Mouse (Mus musculus) heart, adult 9 months (tissue): ENCODE results near the gene H2afy.
"Not testable (repeated sequence)": the region's sequence is repeated elsewhere in the genome, so short reads cannot be mapped to it uniquely, and the experiment has no call there.

ENCODE experiments used
- DNase-seq, 2 experiments: peaks; one replicate each; pipeline ENCODE4 v3.0.0; 2022; ENCODE audit warnings: low spot score in 2 of 2

The H2afy gene

GRCm38 (mm10) chr13:56071586-56072267 lies 64.4 kb downstream of the H2afy start:
- no peak for DNase-seq

- no peak for DNase-seq
These were observed 66.5 kb downstream of the H2afy start for GRCm38 (mm10) chr13:56069643-56070042.

GRCm38 (mm10) chr13:56068517-56068916 lies 67.6 kb downstream of the H2afy start:
- DNase-seq: no peak

DNA sequence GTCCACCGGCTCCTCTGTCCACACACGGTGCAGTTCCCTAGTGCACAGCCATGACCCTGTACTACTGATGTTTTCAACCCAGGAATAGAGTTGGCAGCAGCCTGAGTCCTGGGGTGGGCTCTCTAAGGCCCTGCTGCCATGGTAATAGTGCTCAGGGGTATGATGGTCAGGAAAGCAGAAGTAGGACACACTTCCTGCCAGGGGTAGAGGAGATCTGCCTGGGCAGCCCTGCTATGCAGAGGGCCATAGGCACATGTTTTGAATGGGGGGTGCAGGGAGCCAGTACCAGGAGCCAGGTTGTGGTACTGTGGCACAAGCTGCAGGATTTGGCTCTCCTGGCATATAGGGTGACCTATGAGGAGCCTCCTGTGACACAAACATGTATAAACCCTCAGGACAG lies 69.3 kb downstream of the H2afy start:
- DNase-seq: no peak

GRCm38 (mm10) chr13:56066152-56066551 lies 70.0 kb downstream of the H2afy start:
- no peak for DNase-seq

- DNase-seq: no peak
These were observed 78.4 kb downstream of the H2afy start for GRCm38 (mm10) chr13:56057761-56058160.

DNA sequence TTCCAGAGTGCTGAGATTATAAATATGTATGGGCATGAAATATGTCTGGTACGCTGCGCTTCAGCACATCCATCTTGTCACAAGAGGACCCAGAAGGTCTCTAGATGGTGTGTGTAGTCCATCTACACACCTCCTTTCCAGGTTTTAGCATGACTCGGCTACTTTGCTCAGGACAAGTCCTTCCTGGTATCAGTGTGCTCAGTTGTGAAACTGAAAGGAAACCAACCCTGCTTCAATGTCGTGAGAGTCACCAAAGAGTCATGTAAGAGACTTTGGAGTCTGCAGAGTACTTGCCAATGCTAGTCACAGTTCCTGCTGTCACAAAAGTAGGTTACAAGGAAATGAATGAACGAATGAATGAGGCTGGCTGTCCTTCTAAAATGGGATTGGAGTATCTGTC lies 80.4 kb downstream of the H2afy start:
- DNase-seq: no peak

- DNase-seq: no peak
These were observed 82.1 kb downstream of the H2afy start for GRCm38 (mm10) chr13:56054089-56054488.

DNA sequence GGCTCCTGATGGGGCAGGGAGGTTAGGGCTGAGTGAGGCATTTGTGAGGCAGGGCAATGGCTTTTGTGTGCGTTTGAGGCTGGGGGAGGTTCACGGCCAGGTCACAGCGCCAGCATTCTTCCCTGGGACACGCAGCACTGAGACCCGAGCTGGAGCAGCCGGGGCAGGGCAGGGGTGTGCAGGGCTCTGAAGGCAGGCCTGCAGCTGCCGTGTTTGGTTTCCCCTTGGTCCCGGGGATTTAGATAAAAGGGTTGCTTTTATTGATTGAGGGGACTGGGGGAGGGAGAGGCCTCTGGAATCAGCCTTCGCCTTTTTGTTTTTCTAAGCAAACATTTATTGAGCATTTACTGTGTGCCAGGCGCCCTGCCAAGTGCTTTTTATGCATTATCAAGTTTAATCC lies 83.4 kb downstream of the H2afy start:
- DNase-seq: no peak

DNA sequence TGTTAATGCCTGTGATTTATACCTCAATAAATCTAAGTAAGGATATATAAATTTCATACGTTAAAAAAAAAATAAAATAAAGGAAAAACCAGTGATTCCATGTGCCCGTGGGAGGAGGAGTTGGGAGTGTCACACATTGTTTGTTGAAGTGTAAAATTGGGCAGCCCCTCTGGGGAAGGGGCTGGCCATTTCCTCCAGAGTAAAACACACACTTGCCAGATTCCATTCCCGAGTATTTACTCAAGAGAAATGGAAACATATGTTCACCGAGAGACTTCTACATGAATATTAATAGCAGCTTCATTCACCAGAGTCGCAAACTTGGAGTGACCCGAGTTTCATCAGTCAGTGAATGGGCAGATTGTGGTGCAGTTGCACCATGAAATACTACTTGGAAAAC lies 85.9 kb downstream of the H2afy start:
- DNase-seq: no peak

DNA sequence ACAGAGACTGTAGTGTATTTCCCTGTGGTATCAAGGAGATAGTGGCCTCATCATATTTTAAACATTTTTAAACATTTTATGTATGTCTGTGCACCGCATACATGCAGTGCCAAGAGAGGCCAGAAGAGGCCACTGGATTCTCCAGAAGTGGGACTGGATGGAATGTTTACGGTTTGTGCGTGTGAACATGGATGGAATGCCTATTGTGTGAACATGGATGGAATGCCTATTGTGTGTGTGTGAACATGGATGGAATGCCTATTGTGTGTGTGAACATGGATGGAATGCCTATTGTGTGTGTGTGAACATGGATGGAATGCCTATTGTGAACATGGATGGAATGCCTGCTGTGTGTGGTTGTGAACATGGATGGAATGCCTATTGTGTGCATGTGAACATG lies 93.9 kb downstream of the H2afy start:
- no peak for DNase-seq

- DNase-seq: no peak
These were observed 95.5 kb downstream of the H2afy start for GRCm38 (mm10) chr13:56040621-56041020.

DNA sequence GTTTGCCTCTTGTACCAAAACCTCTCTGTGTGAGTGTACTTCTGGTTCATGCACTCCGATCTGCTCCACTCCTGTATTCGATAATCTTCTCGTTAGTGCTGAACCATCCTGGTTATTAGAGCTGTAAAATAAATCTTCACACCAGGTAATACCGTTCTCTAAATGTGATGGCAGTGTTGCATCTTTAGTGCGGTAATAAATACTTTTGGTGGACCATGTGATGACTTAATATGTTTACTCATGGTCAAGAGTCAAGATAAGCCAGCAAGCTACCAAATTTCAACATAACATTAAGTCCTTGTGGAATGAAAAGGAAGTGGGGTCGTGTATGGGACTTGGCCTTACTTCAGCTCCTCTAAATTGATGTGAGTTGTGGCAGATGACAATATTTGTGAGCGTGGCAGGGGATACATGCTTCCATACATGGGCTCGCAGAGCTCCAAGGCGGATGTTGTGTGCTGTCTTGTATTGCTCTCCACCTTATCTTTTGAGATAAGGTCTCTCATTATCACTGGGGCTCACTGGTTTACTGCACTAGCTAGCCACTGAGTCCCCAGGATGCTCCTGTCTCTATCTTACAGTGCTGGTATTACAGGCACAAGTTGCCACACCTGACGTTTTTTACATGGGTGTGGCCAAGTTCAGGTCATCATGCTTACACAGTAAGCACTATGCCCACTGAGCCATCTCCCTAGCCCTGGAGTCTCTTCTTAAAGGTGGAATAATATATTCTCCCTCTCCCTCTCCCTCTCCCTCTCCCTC lies 96.4 kb downstream of the H2afy start:
- DNase-seq: no peak

DNA sequence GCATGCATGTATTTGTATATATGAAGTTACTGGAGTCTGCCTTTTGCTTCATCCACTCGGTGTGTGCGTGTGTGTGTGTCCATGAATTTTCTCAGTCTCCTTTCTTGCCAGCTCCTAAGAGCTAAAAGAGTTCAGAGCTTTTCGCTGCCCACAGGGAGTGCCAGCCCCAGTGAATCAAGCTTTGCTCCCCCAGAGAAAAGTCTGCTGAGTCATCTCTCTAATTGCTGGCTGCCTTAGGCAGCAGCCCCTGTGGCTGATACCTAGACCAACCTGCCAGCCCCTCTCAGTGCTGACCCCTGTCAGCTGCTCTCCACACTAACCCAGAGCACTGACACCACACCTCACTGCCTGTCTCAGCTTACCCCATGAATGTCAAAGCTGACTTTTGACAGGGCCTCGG lies 107.2 kb downstream of the H2afy start:
- no peak for DNase-seq

DNA sequence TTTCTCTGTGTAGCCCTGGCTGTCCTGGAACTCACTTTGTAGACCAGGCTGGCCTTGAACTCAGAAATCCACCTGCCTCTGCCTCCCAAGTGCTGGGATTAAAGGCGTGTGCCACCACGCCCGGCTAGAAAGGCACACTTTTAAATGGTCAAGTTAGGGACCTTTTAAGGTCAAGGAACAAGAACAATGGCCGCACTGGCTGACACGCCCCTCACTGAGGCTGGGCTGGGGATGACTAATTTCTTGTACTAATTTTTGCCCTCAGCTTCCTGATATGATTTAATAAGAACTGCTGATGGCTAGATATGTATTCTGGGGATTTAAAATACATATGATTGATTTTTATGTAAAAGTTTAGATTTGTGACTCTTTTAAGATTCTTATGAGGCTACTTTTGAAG lies 108.2 kb downstream of the H2afy start:
- not testable (repeated sequence) for DNase-seq

- DNase-seq: no peak
These were observed 109.5 kb downstream of the H2afy start for GRCm38 (mm10) chr13:56026623-56027022.

- no peak for DNase-seq
These were observed 110.1 kb downstream of the H2afy start for GRCm38 (mm10) chr13:56026026-56026425.

DNA sequence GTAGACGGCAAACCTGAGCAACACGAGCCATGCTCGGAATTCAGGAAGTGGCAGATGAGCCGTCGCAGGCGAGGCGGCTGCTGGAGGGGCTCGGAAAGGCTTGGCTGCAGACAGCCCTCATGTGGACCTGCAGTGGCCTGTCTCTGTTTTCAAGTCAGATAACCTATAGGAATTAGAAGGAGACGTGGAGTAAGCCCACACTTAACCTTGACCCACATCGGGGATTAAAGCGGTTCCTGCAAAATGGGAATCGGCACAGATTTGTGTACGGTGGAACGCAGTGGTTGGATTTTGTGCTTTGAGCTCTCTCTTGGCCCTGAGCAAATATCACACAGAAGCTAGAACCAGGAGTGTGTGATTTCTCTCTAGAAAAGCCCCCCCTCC lies 111.1 kb downstream of the H2afy start:
- no peak for DNase-seq

DNA sequence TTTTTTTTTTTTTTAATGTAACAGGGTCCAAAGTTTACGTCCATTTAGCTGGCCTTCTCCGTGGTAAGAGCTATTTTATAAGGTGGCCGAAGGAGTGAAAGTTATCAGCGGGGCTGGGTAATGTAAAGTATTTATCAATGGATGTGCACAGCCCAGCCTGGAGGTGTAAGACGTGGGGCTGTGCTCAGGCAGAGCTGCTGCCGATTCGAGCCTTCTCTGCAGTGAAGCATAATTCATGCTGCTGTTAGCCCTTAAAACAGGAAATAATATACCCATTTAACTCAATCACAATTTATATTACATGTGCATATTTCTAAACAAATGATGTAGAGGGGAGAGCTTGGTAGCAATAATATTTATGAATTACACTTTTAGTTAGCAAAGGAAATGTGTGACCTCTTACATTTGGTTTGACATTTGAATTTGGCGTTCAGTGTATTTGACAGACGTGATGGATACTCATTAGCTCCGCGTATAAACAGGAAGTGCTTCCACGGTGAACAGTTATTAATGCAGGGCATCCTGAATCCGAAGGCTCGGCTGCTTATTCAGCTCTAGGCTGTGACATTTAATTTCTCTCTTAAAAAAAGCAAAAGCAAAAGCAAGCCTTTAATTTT lies 111.6 kb downstream of the H2afy start:
- DNase-seq: no peak
